Mouse (Mus musculus) forebrain, postnatal 0 days (tissue): ENCODE data around the gene Asb5. TPM values are rescaled to one million over a fixed set of nuclear protein-coding genes. Genes with fewer than 3 reads are reported as not detected.

ENCODE experiments used
- ATAC-seq: fragments of 200-750 bp; cut with Nextera tagmentation; 2 replicates; pipeline ENCODE4 v1.8.0; 2017; ENCODE audit warnings: mild to moderate bottlenecking, moderate library complexity
- DNase-seq: peaks from one replicate; pipeline ENCODE4 v3.0.0-alpha.2; 2015
- H3K27ac ChIP-seq: fragments of 300-500 bp; sonication (generic); 2 replicates; pipeline ENCODE4 v1.5.1; 2014; ENCODE audit warnings: low read depth, mild to moderate bottlenecking, antibody characterized with exemption, low read length, moderate library complexity, mixed read lengths
- H3K27me3 ChIP-seq: fragments of 300-500 bp; sonication (generic); 2 replicates; pipeline ENCODE4 v1.6.1; 2014; ENCODE audit warnings: mild to moderate bottlenecking, low read length, mixed read lengths; ENCODE audit not compliant: insufficient read depth
- H3K36me3 ChIP-seq: fragments of 300-500 bp; sonication (generic); 2 replicates; pipeline ENCODE4 v1.6.1; 2014; ENCODE audit warnings: mild to moderate bottlenecking, moderate library complexity; ENCODE audit not compliant: insufficient read depth
- H3K4me1 ChIP-seq: fragments of 300-500 bp; sonication (generic); 2 replicates; pipeline ENCODE4 v1.6.1; 2014; ENCODE audit warnings: antibody characterized with exemption; ENCODE audit not compliant: insufficient read depth
- H3K4me2 ChIP-seq: fragments of 300-500 bp; sonication (generic); 2 replicates; pipeline ENCODE4 v1.6.1; 2014; ENCODE audit warnings: low read depth, mild to moderate bottlenecking, moderate library complexity
- H3K4me3 ChIP-seq: fragments of 300-500 bp; sonication (generic); 2 replicates; pipeline ENCODE4 v1.5.1; 2014; ENCODE audit warnings: low read depth, low read length, mixed read lengths
- H3K9ac ChIP-seq: fragments of 300-500 bp; sonication (generic); 2 replicates; pipeline ENCODE4 v1.6.1; 2014; ENCODE audit warnings: mild to moderate bottlenecking
- H3K9me3 ChIP-seq: fragments of 300-500 bp; sonication (generic); 2 replicates; pipeline ENCODE4 v1.6.1; 2016; ENCODE audit warnings: low read length
- CTCF ChIP-seq: sonication (generic); IDR thresholded peaks from 2 replicates; pipeline ENCODE4 v1.5.1; 2016; ENCODE audit warnings: antibody characterized with exemption, control low read depth, low read depth
- WGBS: fragments of 180-500 bp; shearing (Covaris S2); extraction: QIAGEN DNeasy Blood & Tissue Kit; methylation state at CpG from one replicate; pipeline ENCODE4 v1.1.7; 2014; 5-methylcytosine and 5-hydroxymethylcytosine counted together
- polyA plus RNA-seq: library from polyadenylated mRNA; unstranded; fragments of >200 nt; fragmentation: Nextera tagmentation; extraction: Ambion mirVana; gene quantifications from 2 replicates; pipeline ENCODE4 v1.2.1, GENCODE M21; 2015
- total RNA-seq: library from RNA; depleted of rRNA; stranded (reverse); fragments of >200 nt; gene quantifications from 2 replicates; pipeline ENCODE4 v1.2.3, GENCODE M21; 2014

The Asb5 gene
- total and polyA plus RNA-seq, 2 experiments from 2014 or later, result 2.2 to 10.2 TPM

- H3K4me1 ChIP-seq, result no peaks in the 10 kb centered on the region
- no peaks in the 10 kb centered on the region for H3K9me3 ChIP-seq
- no peak overlapping the region for H3K9ac ChIP-seq
- H3K4me2 ChIP-seq, result no peak overlapping the region
- H3K27ac ChIP-seq, result no peak overlapping the region
- no peak for TF ChIP-seq CTCF
- DNase-seq (no peak), ATAC-seq (no peak)
- H3K27me3 ChIP-seq, result peaks cover 3% of the 10 kb centered on the region; the same call in 1 of the 2 replicates
- no peaks in the 10 kb centered on the region for H3K36me3 ChIP-seq
- no peak overlapping the region for H3K4me3 ChIP-seq
- WGBS, result 52% methylated on average over 3 of the region's 3 CpGs
These were observed 35.5 kb upstream of the Asb5 start for GRCm38 (mm10) chr8:54493915-54494314.

GRCm38 (mm10) chr8:54503104-54503503 is 26.3 kb upstream of the Asb5 start:
- 20% methylated on average over 7 of the region's 7 CpGs for WGBS
- DNase-seq (peak; percentile 63), ATAC-seq (peak; percentile 60)

GRCm38 (mm10) chr8:54505060-54505459 is 24.3 kb upstream of the Asb5 start:
- 49% methylated on average over 2 of the region's 2 CpGs for WGBS
- no peak overlapping the region for H3K27ac ChIP-seq
- H3K27me3 ChIP-seq, result no peaks in the 10 kb centered on the region
- DNase-seq, result no peak
- no peaks in the 10 kb centered on the region for H3K36me3 ChIP-seq
- no peak for ATAC-seq
- no peak overlapping the region for H3K4me3 ChIP-seq
- no peaks in the 10 kb centered on the region for H3K9me3 ChIP-seq
- no peak for TF ChIP-seq CTCF
- H3K4me1 ChIP-seq, result no peaks in the 10 kb centered on the region
- no peak overlapping the region for H3K9ac ChIP-seq
- H3K4me2 ChIP-seq, result no peak overlapping the region

More at GRCm38 (mm10) chr8:54503104-54503503, 26.3 kb upstream of the Asb5 start:
- no peak for TF ChIP-seq CTCF
- Histone ChIP-seq H3K4me1 (no peaks in the 10 kb centered on the region), H3K9ac (no peak overlapping the region), H3K4me2 (no peak overlapping the region), H3K27me3 (no peaks in the 10 kb centered on the region), H3K27ac (no peak overlapping the region), H3K4me3 (no peak overlapping the region), H3K9me3 (no peaks in the 10 kb centered on the region), H3K36me3 (no peaks in the 10 kb centered on the region)

GRCm38 (mm10) chr8:54507428-54508095 is 21.8 kb upstream of the Asb5 start:
- Histone ChIP-seq H3K4me3 (0 out of 2 replicates have a peak overlapping the region, but pooled peaks have one; percentile 14), H3K27me3 (no peaks in the 10 kb centered on the region), H3K4me2 (no peak overlapping the region), H3K4me1 (no peaks in the 10 kb centered on the region), H3K27ac (no peak overlapping the region), H3K36me3 (no peaks in the 10 kb centered on the region), H3K9me3 (no peaks in the 10 kb centered on the region), H3K9ac (no peak overlapping the region)
- peak; percentile 61 for ATAC-seq
- WGBS, result 29% methylated on average over 6 of the region's 6 CpGs
- peak; percentile 91 for TF ChIP-seq CTCF
- peak; percentile 94 for DNase-seq

- Histone ChIP-seq H3K27me3 (no peaks in the 10 kb centered on the region), H3K4me3 (peak overlapping the region; percentile 43; the same call in 1 of the 2 replicates), H3K36me3 (no peaks in the 10 kb centered on the region), H3K9me3 (no peaks in the 10 kb centered on the region), H3K4me2 (peak overlapping the region; percentile 61), H3K9ac (peak overlapping the region; percentile 43; the same call in 1 of the 2 replicates), H3K4me1 (no peaks in the 10 kb centered on the region), H3K27ac (peak overlapping the region; percentile 51; the same call in 1 of the 2 replicates)
- ATAC-seq, result peak; percentile 2; the same call in 1 of the 2 replicates
- 14% methylated on average over 1 of the region's 1 CpGs for WGBS
- no peak for TF ChIP-seq CTCF
- DNase-seq, result no peak
These were observed 21.3 kb upstream of the Asb5 start for GRCm38 (mm10) chr8:54508096-54508456.

- Histone ChIP-seq H3K4me2 (peak overlapping the region; percentile 61), H3K27me3 (no peaks in the 10 kb centered on the region), H3K9me3 (no peaks in the 10 kb centered on the region), H3K27ac (peak overlapping the region; percentile 51), H3K4me1 (no peaks in the 10 kb centered on the region), H3K36me3 (no peaks in the 10 kb centered on the region), H3K9ac (peak overlapping the region; percentile 69; the same call in 1 of the 2 replicates), H3K4me3 (peak overlapping the region; percentile 43)
- peak; percentile 81 for DNase-seq
- no peak for TF ChIP-seq CTCF
- 2% methylated on average over 11 of the region's 11 CpGs for WGBS
- ATAC-seq, result peak; percentile 84
These were observed 20.6 kb upstream of the Asb5 start for GRCm38 (mm10) chr8:54508814-54509213.

- 2% methylated on average over 10 of the region's 10 CpGs for WGBS
- H3K27ac ChIP-seq, result peak overlapping the region; percentile 84
- no peaks in the 10 kb centered on the region for H3K27me3 ChIP-seq
- H3K9ac ChIP-seq, result peak overlapping the region; percentile 69
- H3K4me2 ChIP-seq, result peak overlapping the region; percentile 61
- H3K4me1 ChIP-seq, result no peaks in the 10 kb centered on the region
- H3K4me3 ChIP-seq, result peak overlapping the region; percentile 43
- H3K36me3 ChIP-seq, result no peaks in the 10 kb centered on the region
- ATAC-seq, result peak; percentile 92
- peak; percentile 69 for TF ChIP-seq CTCF
- H3K9me3 ChIP-seq, result no peaks in the 10 kb centered on the region
- DNase-seq, result peak; percentile 87
These were observed 20.1 kb upstream of the Asb5 start for GRCm38 (mm10) chr8:54509221-54509721.
